Mouse (Mus musculus) ES-Bruce4 (cell line): Measurements from ENCODE around the gene Narf.

ENCODE experiments used
- CTCF ChIP-seq: IDR thresholded peaks from one replicate; pipeline ENCODE4 v1.8.1; 2011; ENCODE audit warnings: low read depth, low read length
- POLR2A ChIP-seq: IDR thresholded peaks from one replicate; pipeline ENCODE4 v1.8.1; 2011; ENCODE audit warnings: low read length; ENCODE audit not compliant: insufficient read depth

GRCm38 (mm10) chr11:121277516-121277915, 40.5 kb downstream of the Narf start:
- TF ChIP-seq POLR2A (no peak), CTCF (no peak)
